Mouse (Mus musculus) C2C12 (cell line): ENCODE data around the gene Galr3.

ENCODE experiments used
- CEBPB ChIP-seq: IDR thresholded peaks from one replicate; pipeline ENCODE4 v1.6.1; 2011; ENCODE audit warnings: low read depth, mild to moderate bottlenecking, control low read depth, moderate library complexity
- CTCF ChIP-seq: IDR thresholded peaks from one replicate; pipeline ENCODE4 v1.5.1; 2011; ENCODE audit not compliant: control insufficient read depth, insufficient read depth, insufficient read length
- MAX ChIP-seq: IDR thresholded peaks from one replicate; pipeline ENCODE4 v1.6.1; 2011; ENCODE audit warnings: mild to moderate bottlenecking, control low read depth
- USF1 ChIP-seq: IDR thresholded peaks from one replicate; pipeline ENCODE4 v1.6.1; 2011; ENCODE audit warnings: low read depth, mild to moderate bottlenecking, control low read depth, moderate library complexity

- TF ChIP-seq MAX: no peak
- TF ChIP-seq CTCF: no peak
- TF ChIP-seq USF1: no peak
- no peak for TF ChIP-seq CEBPB
These were observed 18.9 kb upstream of the Galr3 start for GRCm38 (mm10) chr15:79022671-79023230.
